ENCODE assay signal across 10 mouse cellular contexts in genomic region chr11:20646986-20647726, GRCm38 (mm10).
A peak's percentile ranks its signal among the peaks of the same experiment; 100 is the strongest.
DNase-seq lines count a peak whose midpoint lies in the region; ATAC-seq and TF ChIP-seq lines count a peak whose summit lies in the region.
"Had no signal": no experiment of that assay in that cellular context is flagged by ENCODE, and none has a peak within 500 bp of the region (broad histone marks: within the 10 kb centered on the region; RNA-seq: fewer than 3 reads in every experiment).

No protein-coding gene starts in this region.

- peaks cover 20% of the 10 kb centered on the region for H3K36me3 ChIP-seq in heart, embryonic 10.5 days
- peaks cover 10% of the 10 kb centered on the region for H3K36me3 ChIP-seq in lung, embryonic 16.5 days (ENCODE audit: control insufficient read depth, insufficient read depth, low read length)
- H3K36me3 ChIP-seq in lung, postnatal 0 days (ENCODE audit: insufficient read depth, low read length): 0 out of 2 replicates have a peak, but pooled peaks cover 3% of the 10 kb centered on the region
- 0 out of 2 replicates have a peak, but pooled peaks cover 4% of the 10 kb centered on the region for H3K36me3 ChIP-seq in hindbrain, embryonic 13.5 days
- H3K36me3 ChIP-seq in stomach, postnatal 0 days (ENCODE audit: control insufficient read depth, insufficient read depth, low read length): peaks cover 3% of the 10 kb centered on the region; the same call in 1 of the 2 replicates

- no peaks in the 10 kb centered on the region for H3K9me3 ChIP-seq in heart, embryonic 10.5 days
- no peaks in the 10 kb centered on the region for H3K9me3 ChIP-seq in lung, embryonic 16.5 days (ENCODE audit: control insufficient read depth, low read length)
- no peaks in the 10 kb centered on the region for H3K9me3 ChIP-seq in lung, postnatal 0 days (ENCODE audit: low read length)
- H3K9me3 ChIP-seq in hindbrain, embryonic 13.5 days: no peaks in the 10 kb centered on the region
- H3K9me3 ChIP-seq in stomach, postnatal 0 days (ENCODE audit: control insufficient read depth, low read length): no peaks in the 10 kb centered on the region

- no peak overlapping the region for H3K9ac ChIP-seq in lung, embryonic 16.5 days (ENCODE audit: low read length)
- no peak overlapping the region for H3K9ac ChIP-seq in lung, postnatal 0 days (replicated peaks; ENCODE audit: low read depth)
- no peak overlapping the region for H3K9ac ChIP-seq in hindbrain, embryonic 13.5 days
- no peak overlapping the region for H3K9ac ChIP-seq in stomach, postnatal 0 days (ENCODE audit: low read length)

- H3K27me3 ChIP-seq in heart, embryonic 10.5 days (ENCODE audit: insufficient read depth, poor library complexity, severe bottlenecking): no peaks in the 10 kb centered on the region
- no peaks in the 10 kb centered on the region for H3K27me3 ChIP-seq in lung, embryonic 16.5 days (ENCODE audit: control insufficient read depth, insufficient read depth, low read depth, low read length)
- H3K27me3 ChIP-seq in lung, postnatal 0 days (replicated peaks; ENCODE audit: insufficient read depth, low read length): no peaks in the 10 kb centered on the region
- no peaks in the 10 kb centered on the region for H3K27me3 ChIP-seq in hindbrain, embryonic 13.5 days
- H3K27me3 ChIP-seq in stomach, postnatal 0 days (ENCODE audit: control insufficient read depth, insufficient read depth, low read length): no peaks in the 10 kb centered on the region

- TF ChIP-seq CTCF in lung, postnatal 0 days (IDR thresholded peaks at IDR 0.05): no peak
- no peak for TF ChIP-seq CTCF in stomach, postnatal 0 days (IDR thresholded peaks at IDR 0.05; ENCODE audit: low read depth)

- peaks cover 72% of the 10 kb centered on the region for H3K4me1 ChIP-seq in heart, embryonic 10.5 days
- peaks cover 52% of the 10 kb centered on the region for H3K4me1 ChIP-seq in lung, embryonic 16.5 days (replicated peaks; ENCODE audit: control insufficient read depth, insufficient read depth, low read length)
- peaks cover 27% of the 10 kb centered on the region for H3K4me1 ChIP-seq in lung, postnatal 0 days (ENCODE audit: insufficient read depth, low read depth, low read length)
- peaks cover 62% of the 10 kb centered on the region for H3K4me1 ChIP-seq in hindbrain, embryonic 13.5 days (replicated peaks)
- peaks cover 2% of the 10 kb centered on the region; the same call in 1 of the 2 replicates for H3K4me1 ChIP-seq in stomach, postnatal 0 days (replicated peaks; ENCODE audit: control insufficient read depth, insufficient read depth)

- DNase-seq in heart, embryonic 10.5 days (ENCODE audit: low spot score): peak; percentile 65
- no peak for DNase-seq in heart, postnatal 25 days (ENCODE audit: low spot score)
- DNase-seq in lung, postnatal 0 days (ENCODE audit: low spot score): no peak
- no peak for DNase-seq in stomach, postnatal 0 days (ENCODE audit: low spot score)
- DNase-seq in ovary, postnatal 14 days (ENCODE audit: low spot score): no peak
- DNase-seq in left cerebral cortex, adult 11 months (ENCODE audit: low spot score): no peak
- DNase-seq: gastrocnemius, postnatal 14 days; left cerebral cortex, postnatal 4 days had no signal

- WGBS in heart, embryonic 10.5 days: 66% methylated on average over 10 of the region's 10 CpGs
- 36% methylated on average over 10 of the region's 10 CpGs for WGBS in lung, embryonic 16.5 days
- WGBS in lung, postnatal 0 days: 42% methylated on average over 10 of the region's 10 CpGs
- WGBS in hindbrain, embryonic 13.5 days: 23% methylated on average over 10 of the region's 10 CpGs
- 35% methylated on average over 10 of the region's 10 CpGs for WGBS in stomach, postnatal 0 days

- intact Hi-C loops in heart, postnatal 25 days (cut with DNase I): no loop called here

- H3K4me3 ChIP-seq in heart, embryonic 10.5 days: no peak overlapping the region
- H3K4me3 ChIP-seq in lung, embryonic 16.5 days (ENCODE audit: low read length): no peak overlapping the region
- H3K4me3 ChIP-seq in lung, postnatal 0 days (ENCODE audit: low read depth, low read length): no peak overlapping the region
- H3K4me3 ChIP-seq in hindbrain, embryonic 13.5 days: no peak overlapping the region
- no peak overlapping the region for H3K4me3 ChIP-seq in stomach, postnatal 0 days (ENCODE audit: low read depth, low read length)

- no peak for ATAC-seq in lung, embryonic 16.5 days (ENCODE audit: low read depth)
- ATAC-seq in lung, postnatal 0 days: no peak
- ATAC-seq in hindbrain, embryonic 13.5 days (ENCODE audit: low FRiP score): no peak
- no peak for ATAC-seq in stomach, postnatal 0 days (ENCODE audit: low FRiP score, low TSS enrichment)

- no peak overlapping the region for H3K4me2 ChIP-seq in lung, embryonic 16.5 days (ENCODE audit: low read depth, low read length)
- H3K4me2 ChIP-seq in lung, postnatal 0 days (replicated peaks; ENCODE audit: low read depth, low read length): no peak overlapping the region
- H3K4me2 ChIP-seq in hindbrain, embryonic 13.5 days: no peak overlapping the region
- no peak overlapping the region; the same call in 1 of the 2 replicates for H3K4me2 ChIP-seq in stomach, postnatal 0 days (replicated peaks; ENCODE audit: low read depth)

- H3K27ac ChIP-seq in heart, embryonic 10.5 days: no peak overlapping the region
- H3K27ac ChIP-seq in lung, embryonic 16.5 days (ENCODE audit: low read length): peak overlapping the region; percentile 12; the same call in 1 of the 2 replicates
- no peak overlapping the region for H3K27ac ChIP-seq in lung, postnatal 0 days (ENCODE audit: low read length)
- peak overlapping the region; percentile 37; the same call in 1 of the 2 replicates for H3K27ac ChIP-seq in hindbrain, embryonic 13.5 days
- H3K27ac ChIP-seq in stomach, postnatal 0 days (replicated peaks): 0 out of 2 replicates have a peak overlapping the region, but pooled peaks have one; percentile 13

- TF ChIP-seq EP300 in lung, postnatal 0 days (IDR thresholded peaks at IDR 0.05): no peak
- no peak for TF ChIP-seq EP300 in stomach, postnatal 0 days (optimal IDR thresholded peaks at IDR 0.05)

Comparison
In these comparisons a context has a peak if more than half of its experiments do, and no peak if none do; other contexts are left out.
1. H3K27ac ChIP-seq: peak in lung, embryonic 16.5 days (single experiment), hindbrain, embryonic 13.5 days (single experiment) and stomach, postnatal 0 days (single experiment); none in heart, embryonic 10.5 days (single experiment) and lung, postnatal 0 days (single experiment).